Mouse (Mus musculus) lung, embryonic 16.5 days (tissue): ENCODE data around the gene Sft2d1. TPM values are rescaled to one million over a fixed set of nuclear protein-coding genes. Genes with fewer than 3 reads are reported as not detected.

Experiments
- ATAC-seq: fragments of 200-750 bp; cut with Nextera tagmentation; 2 replicates; pipeline ENCODE4 v1.8.0; 2017; ENCODE audit warnings: low read depth, mild to moderate bottlenecking, moderate library complexity
- H3K27ac ChIP-seq: fragments of 300-500 bp; sonication (generic); 2 replicates; pipeline ENCODE4 v1.5.1; 2014; ENCODE audit warnings: mild to moderate bottlenecking, control low read depth, low read length
- H3K27me3 ChIP-seq: fragments of 300-500 bp; sonication (generic); 2 replicates; pipeline ENCODE4 v1.6.1; 2014; ENCODE audit warnings: low read depth, low read length, mixed read lengths; ENCODE audit not compliant: control insufficient read depth, insufficient read depth
- H3K36me3 ChIP-seq: fragments of 300-500 bp; sonication (generic); 2 replicates; pipeline ENCODE4 v1.6.1; 2014; ENCODE audit warnings: low read length; ENCODE audit not compliant: control insufficient read depth, insufficient read depth
- H3K4me1 ChIP-seq: fragments of 300-500 bp; sonication (generic); replicated peaks from 2 replicates; pipeline ENCODE4 v1.6.1; 2014; ENCODE audit warnings: low read length, mixed read lengths; ENCODE audit not compliant: control insufficient read depth, insufficient read depth
- H3K4me2 ChIP-seq: fragments of 300-500 bp; sonication (generic); 2 replicates; pipeline ENCODE4 v1.6.1; 2014; ENCODE audit warnings: low read depth, low read length, control low read depth
- H3K4me3 ChIP-seq: fragments of 300-500 bp; sonication (generic); 2 replicates; pipeline ENCODE4 v1.5.1; 2014; ENCODE audit warnings: mild to moderate bottlenecking, low read length, control low read depth
- H3K9ac ChIP-seq: fragments of 300-500 bp; sonication (generic); 2 replicates; pipeline ENCODE4 v1.6.1; 2014; ENCODE audit warnings: low read length, control low read depth
- H3K9me3 ChIP-seq: fragments of 300-500 bp; sonication (generic); 2 replicates; pipeline ENCODE4 v1.6.1; 2016; ENCODE audit warnings: low read length; ENCODE audit not compliant: control insufficient read depth
- WGBS: fragments of 180-500 bp; shearing (Covaris S2); extraction: QIAGEN DNeasy Blood & Tissue Kit; methylation state at CpG from one replicate; pipeline ENCODE4 v1.1.7; 2014; 5-methylcytosine and 5-hydroxymethylcytosine counted together
- polyA plus RNA-seq: library from polyadenylated mRNA; unstranded; fragments of >200 nt; fragmentation: Nextera tagmentation; extraction: Ambion mirVana; gene quantifications from 2 replicates; pipeline ENCODE4 v1.2.1, GENCODE M21; 2015

The Sft2d1 gene
- polyA plus RNA-seq, 1 experiment from 2014 or later = 83.6 TPM

- no peak for ATAC-seq
- 55% methylated on average over 10 of the region's 10 CpGs for WGBS
- no peaks in the 10 kb centered on the region; the same call in 1 of the 2 replicates for H3K27me3 ChIP-seq
Observed at GRCm38 (mm10) chr17:8361281-8362103, 50.6 kb downstream of the Sft2d1 start.

GRCm38 (mm10) chr17:8367514-8368480, 56.9 kb downstream of the Sft2d1 start:
- Histone ChIP-seq H3K4me1 (peaks cover 11% of the 10 kb centered on the region), H3K4me3 (no peak overlapping the region), H3K27ac (no peak overlapping the region), H3K9me3 (no peaks in the 10 kb centered on the region), H3K27me3 (no peaks in the 10 kb centered on the region; the same call in 1 of the 2 replicates), H3K4me2 (no peak overlapping the region), H3K36me3 (no peaks in the 10 kb centered on the region), H3K9ac (no peak overlapping the region)
- 34% methylated on average over 20 of the region's 20 CpGs for WGBS
- ATAC-seq = no peak

More at GRCm38 (mm10) chr17:8361281-8362103, 50.6 kb downstream of the Sft2d1 start:
- H3K4me2 ChIP-seq = no peak overlapping the region
- H3K4me1 ChIP-seq = 0 out of 2 replicates have a peak, but pooled peaks cover 3% of the 10 kb centered on the region
- H3K4me3 ChIP-seq = no peak overlapping the region
- no peak overlapping the region for H3K9ac ChIP-seq
- no peak overlapping the region for H3K27ac ChIP-seq
- H3K36me3 ChIP-seq = no peaks in the 10 kb centered on the region
- no peaks in the 10 kb centered on the region for H3K9me3 ChIP-seq

- no peaks in the 10 kb centered on the region for H3K36me3 ChIP-seq
- no peak overlapping the region for H3K9ac ChIP-seq
- peaks cover 11% of the 10 kb centered on the region for H3K4me1 ChIP-seq
- ATAC-seq = no peak
- 31% methylated on average over 8 of the region's 8 CpGs for WGBS
- no peak overlapping the region for H3K4me2 ChIP-seq
- no peaks in the 10 kb centered on the region for H3K9me3 ChIP-seq
- H3K27me3 ChIP-seq = no peaks in the 10 kb centered on the region; the same call in 1 of the 2 replicates
- H3K27ac ChIP-seq = no peak overlapping the region
- H3K4me3 ChIP-seq = no peak overlapping the region
Observed at GRCm38 (mm10) chr17:8368570-8368969, 57.7 kb downstream of the Sft2d1 start.

- Histone ChIP-seq H3K4me2 (no peak overlapping the region), H3K36me3 (no peaks in the 10 kb centered on the region), H3K4me3 (no peak overlapping the region), H3K9me3 (no peaks in the 10 kb centered on the region), H3K27ac (no peak overlapping the region), H3K9ac (no peak overlapping the region), H3K4me1 (peaks cover 11% of the 10 kb centered on the region), H3K27me3 (no peaks in the 10 kb centered on the region; the same call in 1 of the 2 replicates)
- ATAC-seq = no peak
- WGBS = 40% methylated on average over 2 of the region's 2 CpGs
Observed at GRCm38 (mm10) chr17:8369171-8369570, 58.3 kb downstream of the Sft2d1 start.

- Histone ChIP-seq H3K27me3 (no peaks in the 10 kb centered on the region; the same call in 1 of the 2 replicates), H3K4me3 (no peak overlapping the region), H3K9ac (no peak overlapping the region), H3K9me3 (no peaks in the 10 kb centered on the region), H3K27ac (no peak overlapping the region), H3K4me1 (peaks cover 11% of the 10 kb centered on the region), H3K4me2 (no peak overlapping the region), H3K36me3 (no peaks in the 10 kb centered on the region)
- no peak for ATAC-seq
- WGBS = 31% methylated on average over 13 of the region's 13 CpGs
Observed at GRCm38 (mm10) chr17:8370634-8371229, 59.8 kb downstream of the Sft2d1 start.

GRCm38 (mm10) chr17:8371834-8372233, 60.9 kb downstream of the Sft2d1 start:
- Histone ChIP-seq H3K4me2 (peak overlapping the region; percentile 60), H3K27me3 (no peaks in the 10 kb centered on the region), H3K9ac (peak overlapping the region; percentile 49), H3K4me1 (peaks cover 11% of the 10 kb centered on the region), H3K9me3 (no peaks in the 10 kb centered on the region), H3K4me3 (peak overlapping the region; percentile 34), H3K36me3 (no peaks in the 10 kb centered on the region), H3K27ac (peak overlapping the region; percentile 75)
- ATAC-seq = peak; percentile 93
- WGBS = 0% methylated on average over 7 of the region's 7 CpGs

- no peaks in the 10 kb centered on the region for H3K27me3 ChIP-seq
- H3K9me3 ChIP-seq = no peaks in the 10 kb centered on the region
- peak overlapping the region; percentile 49 for H3K9ac ChIP-seq
- peaks cover 11% of the 10 kb centered on the region for H3K4me1 ChIP-seq
- peak; percentile 62 for ATAC-seq
- H3K4me3 ChIP-seq = peak overlapping the region; percentile 34
- 2% methylated on average over 18 of the region's 18 CpGs for WGBS
- H3K36me3 ChIP-seq = no peaks in the 10 kb centered on the region
- peak overlapping the region; percentile 60 for H3K4me2 ChIP-seq
- H3K27ac ChIP-seq = peak overlapping the region; percentile 75
Observed at GRCm38 (mm10) chr17:8372286-8373046, 61.6 kb downstream of the Sft2d1 start.
